Mouse (Mus musculus) megakaryocyte progenitor cell, adult 5-6 weeks (primary cell): ENCODE results near the gene Scimp. TPM values are rescaled to one million over a fixed set of nuclear protein-coding genes. Genes with fewer than 3 reads are reported as not detected.
"Not testable (repeated sequence)": the region's sequence is repeated elsewhere in the genome, so short reads cannot be mapped to it uniquely, and the experiment has no call there.

Source experiments
- ATAC-seq: replicated peaks from 2 replicates; pipeline ENCODE4 v1.8.0; 2016; ENCODE audit warnings: mild to moderate bottlenecking, moderate TSS enrichment, inconsistent platforms; ENCODE audit not compliant: poor library complexity
- total RNA-seq, 2 experiments: library from RNA; stranded (forward) in 1 of 2; stranded (reverse) in 1 of 2; fragments of 157-497, 149-512 nt in 1 of 2; fragments of 200-1000 nt in 1 of 2; gene quantifications; 2 replicates each; pipeline versions ENCODE4 v1.2.3 to v1.2.4; 2015 to 2017

Scimp gene
- total RNA-seq, 2 experiments from 2014 or later: 0.37 TPM; not detected in 1

DNA sequence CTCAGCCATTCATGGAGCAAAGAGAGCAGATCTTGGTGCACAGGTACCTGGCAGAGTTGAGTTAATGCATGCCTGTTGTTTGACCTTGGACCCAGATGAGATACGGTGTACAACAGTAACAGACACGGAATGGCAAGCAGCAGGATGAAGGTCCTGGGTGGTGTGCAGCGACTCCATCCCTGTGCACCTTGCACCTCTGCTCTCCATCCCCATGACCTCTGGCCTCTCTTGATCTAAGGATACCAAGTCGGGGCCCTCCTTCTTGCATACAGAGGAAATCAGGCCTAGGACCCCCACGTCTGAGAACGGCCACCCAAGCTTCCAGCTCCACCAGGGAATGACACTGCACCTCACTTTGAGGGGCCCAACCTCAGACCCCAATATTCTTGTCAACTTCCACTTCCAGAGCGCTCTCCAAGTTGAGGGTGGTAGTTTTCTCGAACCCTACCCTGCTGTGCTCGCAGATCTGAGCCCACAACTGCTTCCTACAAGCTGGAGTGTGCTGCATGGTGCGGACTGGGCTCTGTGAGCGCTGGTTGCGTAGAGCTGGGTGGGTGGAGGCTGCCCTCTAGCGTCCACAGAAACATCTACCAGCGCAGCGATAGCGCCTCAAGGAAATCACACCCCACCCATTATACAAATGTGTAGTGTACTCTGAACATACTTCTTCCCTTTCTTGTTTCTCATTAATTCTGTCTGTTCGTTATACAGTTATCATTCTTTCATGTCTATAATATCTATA is 35.4 kb downstream of the Scimp start:
- ATAC-seq: peak; percentile 99

DNA sequence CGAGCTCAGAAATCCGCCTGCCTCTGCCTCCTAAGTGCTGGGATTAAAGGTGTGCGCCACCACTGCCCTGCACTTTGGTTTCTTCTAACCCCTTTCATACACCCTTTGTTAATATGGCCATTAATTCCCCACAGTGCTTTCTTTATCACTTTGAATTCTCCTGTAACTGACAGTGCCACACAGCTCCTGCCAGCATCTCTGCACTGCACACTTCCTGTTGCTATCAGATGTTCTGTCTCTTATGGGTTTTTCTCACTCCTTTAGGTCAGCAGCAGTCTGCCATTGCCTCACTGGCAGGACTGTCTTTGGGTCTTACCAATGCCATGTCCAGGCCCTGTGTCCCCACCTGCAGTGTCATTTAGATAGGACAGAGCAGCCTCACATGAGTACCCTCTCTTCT is 41.6 kb downstream of the Scimp start:
- peak; percentile 80 for ATAC-seq

DNA sequence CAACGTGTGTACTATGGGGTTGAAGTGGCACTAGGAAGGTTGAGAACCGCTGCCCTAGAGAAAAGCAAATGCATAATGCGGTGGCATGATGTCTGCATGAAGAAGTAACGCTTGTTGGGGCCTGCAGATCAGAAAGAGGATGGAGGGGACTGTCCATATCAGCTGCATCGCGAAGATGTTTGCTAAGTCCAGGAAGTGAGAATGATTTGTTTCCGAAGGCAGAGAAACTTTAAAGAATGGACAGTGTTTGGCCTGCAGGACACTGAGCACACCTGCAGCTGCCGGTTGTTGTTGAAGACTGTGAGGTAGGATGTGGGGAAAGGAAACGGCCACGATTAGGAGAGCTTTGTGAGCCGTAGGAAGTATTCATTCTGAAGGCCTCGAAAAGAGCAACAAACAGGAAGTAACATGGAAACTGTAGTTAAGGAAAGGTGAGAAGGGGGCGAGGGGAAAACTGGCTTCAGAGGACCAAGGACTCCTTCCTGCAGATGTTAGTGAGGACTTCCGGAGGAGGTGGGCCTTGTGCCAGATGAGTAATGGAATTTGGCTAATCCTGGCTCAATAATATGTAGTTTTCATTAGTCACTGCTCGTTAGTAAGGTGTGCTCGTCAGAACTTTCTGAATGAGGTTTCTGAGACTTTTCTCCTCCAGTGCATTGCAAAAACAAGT is 46.5 kb downstream of the Scimp start:
- no peak for ATAC-seq

GRCm38 (mm10) chr11:70763936-70764808 is 48.2 kb downstream of the Scimp start, which contains the start of gene Zfp3:
Zfp3 (plus strand) TSS chr11:70764209.
- ATAC-seq: peak; percentile 75

GRCm38 (mm10) chr11:70763582-70763935 is 48.8 kb downstream of the Scimp start:
- ATAC-seq: peak; percentile 14; the same call in 1 of the 2 replicates

DNA sequence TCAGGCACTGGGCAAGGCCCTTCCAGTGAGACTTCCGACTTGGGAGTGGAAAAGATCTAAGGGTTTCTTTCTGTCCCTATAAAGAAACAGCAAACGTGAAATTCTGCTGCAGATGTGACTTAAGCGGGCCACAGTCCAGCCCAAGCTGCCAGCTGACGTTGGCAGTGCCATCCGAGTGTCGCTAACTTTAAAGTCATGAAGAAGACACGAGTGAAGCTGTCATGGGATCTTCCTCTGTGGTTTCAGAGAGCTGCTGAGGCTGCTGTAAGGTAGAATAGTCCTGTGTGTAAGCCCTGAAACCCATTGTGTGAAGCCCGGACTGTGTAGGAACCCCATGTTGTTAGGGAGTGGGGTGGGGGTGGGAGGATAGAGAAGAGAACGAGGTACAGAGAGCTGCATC is 49.7 kb downstream of the Scimp start:
- ATAC-seq: no peak

DNA sequence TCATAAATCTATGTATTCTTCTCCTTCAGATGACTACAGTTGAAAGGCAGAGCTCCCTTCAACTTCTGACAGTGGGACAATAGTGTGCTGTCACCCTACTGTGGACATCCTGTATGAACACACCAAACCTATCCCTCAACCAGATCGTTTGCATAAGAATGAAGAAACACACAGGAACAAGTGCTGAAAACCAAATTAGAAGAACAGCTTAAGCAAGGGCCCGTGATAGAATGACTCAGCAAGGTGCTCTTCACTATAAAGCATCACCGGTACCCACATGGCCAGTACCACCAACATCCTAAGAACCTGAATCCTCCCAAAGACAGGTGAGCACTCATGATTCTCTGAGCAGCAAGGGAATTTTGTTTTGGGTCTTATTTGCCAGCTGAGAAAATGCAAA is 51.9 kb downstream of the Scimp start:
- not testable (repeated sequence) for ATAC-seq

GRCm38 (mm10) chr11:70755645-70756044 is 56.7 kb downstream of the Scimp start:
- ATAC-seq: peak; percentile 97

DNA sequence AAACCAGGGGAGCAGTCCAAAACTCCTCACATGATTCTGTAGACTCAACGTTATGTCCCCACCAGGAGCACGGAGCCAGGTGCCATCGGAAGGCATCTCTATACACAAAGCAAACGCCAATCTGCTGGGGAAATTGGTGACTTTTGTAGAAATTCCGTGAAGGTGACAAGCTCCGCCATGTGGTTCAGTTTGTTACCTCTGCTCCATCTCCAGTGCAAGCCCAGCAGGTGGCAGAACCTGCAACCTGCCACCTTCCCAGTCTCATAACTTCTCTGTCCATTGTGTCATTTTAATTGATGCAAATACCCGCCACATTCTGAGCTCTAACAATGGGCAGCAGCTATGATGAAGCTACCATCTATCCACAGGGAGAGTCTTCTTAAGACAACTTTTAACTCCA is 57.4 kb downstream of the Scimp start:
- no peak for ATAC-seq

DNA sequence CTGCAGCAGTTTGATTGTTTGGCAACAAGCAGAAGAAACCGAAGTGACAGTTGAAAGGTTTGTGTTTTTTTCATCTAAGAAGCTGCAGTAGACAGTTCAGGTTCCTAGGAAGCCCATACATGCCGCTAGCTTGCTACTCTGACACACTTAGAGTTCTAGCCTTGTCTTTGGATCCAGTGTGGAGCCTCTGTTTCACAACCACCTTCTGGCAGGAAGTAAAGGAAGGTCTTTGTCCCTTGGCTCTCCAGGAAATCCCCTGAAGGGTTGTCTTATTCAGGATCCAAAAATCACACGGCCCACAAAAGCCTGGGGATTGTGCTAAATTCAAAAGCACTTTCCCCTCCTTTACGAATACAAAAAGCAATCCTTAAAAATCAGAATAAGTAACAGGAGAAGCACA is 57.9 kb downstream of the Scimp start:
- ATAC-seq: no peak

- ATAC-seq: no peak
Observed at GRCm38 (mm10) chr11:70753146-70753545, 59.2 kb downstream of the Scimp start.

- peak; percentile 32; the same call in 1 of the 2 replicates for ATAC-seq
Observed at GRCm38 (mm10) chr11:70752337-70753017, 59.9 kb downstream of the Scimp start.

DNA sequence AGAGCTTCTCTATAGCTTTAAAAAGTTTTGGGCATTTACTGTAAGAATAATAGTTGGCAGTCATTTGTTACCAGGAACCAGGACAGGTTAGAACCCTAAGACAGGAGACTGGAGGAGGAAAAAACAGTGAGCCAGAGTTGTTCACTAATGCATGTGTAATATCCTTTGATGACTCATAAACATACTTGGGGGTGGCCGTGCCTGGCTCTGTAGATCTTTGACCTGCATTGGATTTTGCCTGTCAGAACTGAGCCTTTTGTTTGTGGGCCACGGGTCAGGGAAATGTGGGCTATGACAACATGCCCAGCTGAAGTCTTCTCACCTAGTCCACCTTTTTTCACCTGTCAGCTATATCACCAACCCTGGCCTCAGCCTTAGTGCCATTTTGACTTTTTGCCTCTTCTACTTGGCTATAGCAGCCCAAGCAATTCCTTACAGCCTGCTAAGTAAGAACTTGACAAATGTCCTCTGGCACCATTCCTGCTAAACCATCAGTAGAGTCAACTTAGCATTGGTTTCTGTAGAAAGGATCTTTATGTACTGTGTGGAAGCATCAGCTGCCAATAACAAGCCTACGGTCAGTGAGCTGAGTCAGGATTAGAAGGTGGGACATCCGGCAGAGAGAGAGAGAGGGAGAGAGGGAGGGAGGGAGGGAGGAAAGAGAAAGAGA is 64.4 kb downstream of the Scimp start:
- no peak for ATAC-seq

- ATAC-seq: no peak
Observed at GRCm38 (mm10) chr11:70745636-70746035, 66.8 kb downstream of the Scimp start.

GRCm38 (mm10) chr11:70742581-70743459 is 69.6 kb downstream of the Scimp start:
- no peak for ATAC-seq

DNA sequence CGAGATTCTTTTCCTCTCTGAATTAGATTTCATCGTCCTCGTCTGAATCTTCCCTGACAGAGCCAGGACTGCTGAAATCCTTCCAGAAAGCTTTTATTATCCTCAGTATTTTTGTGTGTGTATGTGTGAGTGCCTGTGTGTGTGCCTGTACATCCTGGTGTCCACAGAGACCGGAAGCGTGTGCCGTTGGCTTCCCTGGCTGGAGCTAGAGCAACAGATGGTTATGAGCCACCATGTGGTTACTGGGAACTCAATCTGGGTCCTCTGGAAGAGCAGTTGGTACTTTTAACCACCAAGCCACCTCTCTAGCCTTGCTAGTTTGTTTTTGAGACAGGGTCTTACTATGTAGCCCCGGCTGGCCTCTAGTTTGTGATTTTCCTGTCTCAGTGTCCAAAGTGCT is 70.3 kb downstream of the Scimp start:
- no peak for ATAC-seq

DNA sequence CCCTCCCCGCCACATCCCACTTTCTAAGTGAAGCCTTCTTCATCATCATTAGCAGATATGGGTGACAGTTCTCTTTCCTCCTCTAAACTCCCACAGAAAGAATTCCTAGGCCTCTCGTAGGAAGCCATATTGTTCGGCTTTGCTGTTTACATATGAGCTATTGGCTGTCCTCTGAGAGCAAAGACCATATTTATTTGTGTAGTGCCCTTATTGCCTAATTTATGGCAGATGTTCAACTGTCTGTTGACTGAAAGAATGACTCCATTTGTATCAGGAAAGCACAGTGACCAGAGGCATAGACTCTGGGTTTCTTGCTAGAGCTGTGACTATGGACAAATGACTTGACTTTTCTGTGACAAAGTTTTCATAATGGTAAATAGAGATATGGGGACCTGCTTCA is 70.8 kb downstream of the Scimp start:
- no peak for ATAC-seq
